Mouse (Mus musculus): ENCODE measurements around the gene Usp46. TPM values are rescaled to one million over a fixed set of nuclear protein-coding genes. Genes with fewer than 3 reads are reported as not detected.

Usp46 gene
- 18.4 TPM for polyA plus RNA-seq (2014; fragmentation: Illumina TruSeq; extraction: RNeasy Lipid Tissue Mini Kit (QIAGEN cat#74804); ENCODE audit: insufficient read depth, low read depth, low replicate concordance)

GRCm38 (mm10) chr5:74067831-74068713 lies at the start of gene Usp46:
Gene Usp46, minus strand, starts transcription at chr5:74068431.

Other genes starting within 250 kb of the Usp46 start
- 21.0 TPM for gene Rasl11b, start 126.9 kb upstream of the Usp46 start, polyA plus RNA-seq (2014; fragmentation: Illumina TruSeq; extraction: RNeasy Lipid Tissue Mini Kit (QIAGEN cat#74804); ENCODE audit: insufficient read depth, low read depth, low replicate concordance)

Data from lung, adult 10 weeks (tissue).